Mouse (Mus musculus): ENCODE results near the gene D2hgdh.
"Not testable (repeated sequence)": the region's sequence is repeated elsewhere in the genome, so short reads cannot be mapped to it uniquely, and the experiment has no call there.

D2hgdh gene

GRCm38 (mm10) chr1:93825771-93826539, 1.2 kb downstream of the D2hgdh start:
- no peak for DNase-seq (ENCODE audit: low read depth in 2 of 2, low spot score in 2 of 2)

GRCm38 (mm10) chr1:93826540-93826835, 1.8 kb downstream of the D2hgdh start:
- no peak for DNase-seq (ENCODE audit: low read depth in 2 of 2, low spot score in 2 of 2)

- DNase-seq (ENCODE audit: low read depth in 2 of 2, low spot score in 2 of 2), result not testable (repeated sequence)
Observed at GRCm38 (mm10) chr1:93832754-93833360, 8.1 kb downstream of the D2hgdh start.

DNA sequence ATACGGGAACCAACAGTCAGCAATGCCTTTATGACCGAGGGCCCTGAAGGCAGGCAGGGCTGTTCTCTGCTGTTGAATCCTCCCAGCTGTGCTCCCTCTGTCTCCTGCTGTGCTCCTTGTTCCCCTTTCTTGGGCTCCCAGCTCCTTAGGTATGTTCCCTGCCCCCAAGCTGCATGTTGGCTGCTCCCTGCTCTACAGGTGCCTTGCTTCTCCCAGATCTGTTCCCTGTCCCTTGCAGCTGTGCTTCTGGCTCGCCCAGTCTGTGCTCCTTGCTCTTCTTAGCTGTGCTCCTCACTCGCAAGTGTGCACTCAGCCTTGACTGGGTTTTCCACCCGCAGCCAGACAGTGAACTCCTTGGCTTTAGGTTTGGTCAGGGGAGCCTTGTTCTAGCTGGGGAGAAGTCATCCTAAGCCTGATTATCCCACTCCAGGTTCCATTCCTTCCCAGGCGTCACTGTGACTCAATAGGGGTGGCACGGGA, 10.0 kb downstream of the D2hgdh start:
- no peak for DNase-seq (ENCODE audit: low read depth in 2 of 2, low spot score in 2 of 2)

DNA sequence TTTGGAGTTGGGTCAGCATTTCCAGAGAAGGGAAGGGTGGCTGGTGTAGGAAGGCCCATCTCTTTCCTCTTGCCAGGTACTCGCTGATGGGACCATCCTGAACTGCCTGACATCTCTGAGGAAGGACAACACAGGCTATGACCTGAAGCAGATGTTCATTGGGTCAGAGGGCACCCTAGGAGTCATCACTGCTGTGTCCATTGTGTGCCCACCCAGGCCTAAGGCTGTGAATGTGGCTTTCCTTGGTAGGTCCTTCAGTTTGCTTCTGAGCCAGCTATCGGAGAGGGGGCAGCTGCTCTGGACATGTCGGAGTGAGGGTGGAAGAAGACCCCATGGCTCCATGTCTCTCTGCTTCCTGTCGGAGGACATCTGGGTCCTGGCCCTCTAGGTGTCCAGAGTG, 10.5 kb downstream of the D2hgdh start:
- no peak for DNase-seq (ENCODE audit: low read depth in 2 of 2, low spot score in 2 of 2)

DNA sequence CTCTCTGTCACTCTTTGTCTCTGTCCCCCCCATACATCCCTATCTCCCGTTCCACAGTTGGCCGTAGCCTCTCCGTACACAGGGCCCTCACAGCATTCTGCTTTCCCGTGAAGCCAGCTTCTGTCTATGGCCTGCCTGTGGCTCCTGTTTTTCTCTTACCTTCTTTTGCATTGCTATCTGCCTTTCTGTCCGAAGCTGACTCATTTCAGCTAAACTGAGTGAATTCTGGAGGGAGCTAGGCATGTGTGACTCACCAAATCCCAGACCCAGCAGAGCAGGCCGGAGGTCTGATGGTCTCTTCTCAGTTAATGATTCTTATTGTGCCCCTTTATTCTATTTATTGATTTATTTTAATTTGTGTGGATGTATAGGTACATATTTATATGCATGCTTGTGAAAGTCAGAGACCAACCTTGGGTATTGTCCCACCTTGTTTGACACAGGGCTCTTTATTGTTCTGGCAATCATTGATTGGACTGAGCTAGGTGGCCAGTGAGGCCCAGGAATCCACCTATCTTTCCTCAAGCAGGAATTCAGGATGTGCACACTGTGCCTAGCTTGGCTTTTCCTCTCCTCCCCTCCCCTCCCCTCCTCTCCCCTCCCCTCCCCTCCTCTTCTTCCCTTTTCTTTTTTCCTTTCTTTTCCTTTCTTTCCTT, 11.3 kb downstream of the D2hgdh start:
- DNase-seq (ENCODE audit: low read depth in 2 of 2, low spot score in 2 of 2), result no peak

- DNase-seq (ENCODE audit: low read depth in 2 of 2, low spot score in 2 of 2), result no peak
Observed at GRCm38 (mm10) chr1:93836532-93836913, 11.8 kb downstream of the D2hgdh start.

DNA sequence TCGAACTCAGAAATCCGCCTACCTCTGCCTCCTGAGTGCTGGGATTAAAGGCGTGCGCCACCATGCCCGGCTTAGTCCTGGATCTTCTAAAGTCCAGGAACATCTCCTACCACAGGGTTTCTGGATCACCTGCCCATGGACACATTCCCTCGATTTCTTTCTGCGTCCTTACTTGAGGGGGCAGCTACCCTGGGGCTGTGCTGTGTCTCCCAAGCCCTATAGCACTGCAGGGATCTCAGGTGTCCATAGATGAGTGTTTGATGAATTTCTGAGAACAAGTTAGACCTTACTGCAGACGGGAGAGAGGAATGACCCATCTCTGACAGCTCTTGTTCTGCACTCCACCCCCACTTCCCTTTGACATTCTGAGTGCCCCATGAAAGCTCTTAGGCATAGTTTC, 12.6 kb downstream of the D2hgdh start:
- no peak for DNase-seq (ENCODE audit: low read depth in 2 of 2, low spot score in 2 of 2)

DNA sequence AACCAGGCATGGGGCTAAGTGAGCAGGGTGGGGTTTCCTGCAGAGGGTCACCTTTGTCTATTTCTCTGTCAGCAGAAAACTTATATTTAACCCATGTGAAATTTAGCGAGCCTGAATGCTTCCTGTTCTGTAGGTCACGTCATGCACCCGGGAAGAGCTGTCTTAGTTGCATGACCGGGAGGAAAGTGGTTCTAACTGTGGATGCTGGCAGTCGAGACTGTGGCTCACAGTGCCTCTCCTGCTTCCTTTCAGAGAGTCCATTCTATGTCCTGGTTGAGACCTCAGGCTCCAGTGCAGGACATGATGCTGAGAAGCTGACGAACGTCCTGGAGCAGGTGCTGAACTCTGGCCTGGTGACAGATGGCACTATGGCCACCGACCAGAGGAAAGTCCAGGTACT, 13.9 kb downstream of the D2hgdh start:
- DNase-seq (ENCODE audit: low read depth in 2 of 2, low spot score in 2 of 2), result not testable (repeated sequence)

GRCm38 (mm10) chr1:93845766-93846366, 21.2 kb downstream of the D2hgdh start:
- not testable (repeated sequence) for DNase-seq (ENCODE audit: low read depth in 2 of 2, low spot score in 2 of 2)

- not testable (repeated sequence) for DNase-seq (ENCODE audit: low read depth in 2 of 2, low spot score in 2 of 2)
Observed at GRCm38 (mm10) chr1:93855790-93856189, 31.1 kb downstream of the D2hgdh start.

- DNase-seq (ENCODE audit: low read depth in 2 of 2, low spot score in 2 of 2), result no peak
Observed at GRCm38 (mm10) chr1:93857370-93857769, 32.7 kb downstream of the D2hgdh start.

- DNase-seq (ENCODE audit: low read depth in 2 of 2, low spot score in 2 of 2), result no peak
Observed at GRCm38 (mm10) chr1:93857991-93858390, 33.3 kb downstream of the D2hgdh start.

DNA sequence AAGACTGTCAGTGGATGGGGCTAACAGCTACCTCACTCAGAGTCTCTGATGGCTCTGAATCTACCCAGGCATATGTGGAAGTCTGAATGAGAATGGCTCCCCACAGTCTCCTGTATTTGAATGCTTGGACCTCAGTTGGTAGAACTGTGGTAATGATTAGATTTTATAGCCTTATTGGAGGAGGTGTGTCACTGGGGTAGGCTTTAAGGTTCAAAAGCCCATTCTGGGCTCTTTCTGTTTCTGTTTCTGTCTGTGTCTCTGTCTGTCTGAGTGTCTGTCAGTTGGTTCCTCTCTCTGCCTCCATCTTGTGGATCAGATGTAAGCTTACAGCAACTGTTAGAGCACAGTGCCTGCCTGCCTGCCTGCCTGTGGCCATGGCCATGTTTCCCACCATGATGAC, 34.9 kb downstream of the D2hgdh start:
- no peak for DNase-seq (ENCODE audit: low read depth in 2 of 2, low spot score in 2 of 2)

GRCm38 (mm10) chr1:93861048-93861447, 36.3 kb downstream of the D2hgdh start, which contains the start of gene Gal3st2:
TSS of gene Gal3st2 (plus strand) at chr1:93861306.
- not testable (repeated sequence) for DNase-seq (ENCODE audit: low read depth in 2 of 2, low spot score in 2 of 2)

DNA sequence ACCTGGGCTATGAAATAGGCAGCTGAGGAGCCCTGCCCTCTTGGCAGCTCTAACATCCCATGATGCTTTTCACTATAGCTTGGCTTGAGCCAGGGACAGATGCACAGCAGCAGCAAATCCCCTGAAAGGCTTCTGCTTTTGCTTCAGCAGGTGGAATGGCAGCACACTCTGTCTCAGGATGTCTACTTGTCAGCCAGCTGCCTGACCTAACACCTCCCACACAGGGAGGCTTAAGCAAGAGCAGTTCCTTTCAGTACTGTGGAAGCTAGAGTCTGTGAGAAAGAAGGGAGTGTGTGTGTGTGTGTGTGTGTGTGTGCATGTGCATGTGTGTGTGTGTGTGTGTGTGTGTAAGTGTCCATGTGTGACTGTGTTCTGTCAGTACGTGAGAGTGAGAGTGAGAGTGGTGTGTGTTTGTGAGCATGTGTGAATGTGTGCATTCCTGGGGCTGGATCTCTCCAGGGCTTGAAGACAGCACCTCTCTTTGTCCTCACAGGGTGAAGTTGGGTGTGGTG, 46.9 kb downstream of the D2hgdh start:
- DNase-seq (ENCODE audit: low read depth in 2 of 2, low spot score in 2 of 2), result not testable (repeated sequence)

DNA sequence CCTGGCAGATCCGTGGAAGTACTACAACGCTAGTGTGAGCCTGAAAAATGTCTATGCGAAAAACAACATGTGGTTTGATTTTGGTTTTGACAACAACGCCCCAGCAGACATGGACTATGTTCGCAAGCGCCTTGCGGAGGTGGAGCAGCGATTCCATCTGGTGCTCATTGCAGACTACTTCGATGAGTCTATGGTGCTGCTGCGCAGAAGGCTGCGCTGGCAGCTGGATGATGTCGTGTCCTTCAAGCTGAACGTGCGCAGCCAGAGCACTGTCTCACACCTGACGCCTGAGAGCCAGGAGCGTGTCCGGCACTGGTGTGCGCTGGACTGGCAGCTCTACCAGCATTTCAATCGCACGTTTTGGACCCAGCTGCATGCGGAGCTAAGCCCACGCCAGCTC, 49.7 kb downstream of the D2hgdh start:
- DNase-seq (ENCODE audit: low read depth in 2 of 2, low spot score in 2 of 2), result not testable (repeated sequence)

- DNase-seq (ENCODE audit: low read depth in 2 of 2, low spot score in 2 of 2), result not testable (repeated sequence)
Observed at GRCm38 (mm10) chr1:93881778-93882177, 57.1 kb downstream of the D2hgdh start.

DNA sequence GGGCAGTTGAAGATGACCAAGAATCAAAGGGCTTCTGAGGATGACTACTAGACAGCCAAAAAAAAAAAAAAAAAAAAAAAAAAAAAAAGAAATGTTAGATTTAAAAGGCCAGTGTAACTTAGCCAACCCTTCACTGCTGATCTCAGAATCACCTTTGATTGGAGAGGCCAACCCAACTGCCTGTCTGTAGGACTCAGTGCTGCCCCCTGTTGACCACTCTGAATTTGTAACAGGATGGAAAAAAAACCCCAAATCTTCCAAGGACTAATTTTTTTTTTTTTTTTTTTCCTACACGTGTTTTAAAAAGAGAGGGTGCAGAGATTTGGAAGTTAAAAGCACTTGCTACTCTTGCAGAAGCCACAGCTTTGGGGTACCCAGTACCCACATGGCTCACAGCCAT, 66.2 kb downstream of the D2hgdh start:
- DNase-seq (ENCODE audit: low read depth in 2 of 2, low spot score in 2 of 2), result not testable (repeated sequence)

DNA sequence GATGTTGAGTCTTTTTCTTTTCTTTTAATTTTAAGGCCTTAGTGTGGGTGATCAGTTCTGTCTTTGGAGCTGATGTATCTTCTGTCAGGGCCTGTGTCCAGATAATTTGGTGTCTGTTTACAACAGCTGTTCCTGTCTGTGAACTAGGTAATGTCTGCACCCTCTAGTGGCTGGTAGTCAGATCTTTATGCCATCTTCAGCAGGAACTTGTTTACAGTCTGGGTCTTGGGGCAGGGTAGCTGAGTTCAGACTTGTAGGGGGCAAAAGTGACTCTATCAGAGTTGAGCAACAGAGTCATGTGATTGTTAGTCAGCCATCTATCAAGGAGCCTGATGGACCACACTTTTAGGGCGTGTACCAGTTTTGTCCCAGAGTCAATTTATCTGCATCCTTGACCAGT, 72.7 kb downstream of the D2hgdh start:
- DNase-seq (ENCODE audit: low read depth in 2 of 2, low spot score in 2 of 2), result not testable (repeated sequence)

DNA sequence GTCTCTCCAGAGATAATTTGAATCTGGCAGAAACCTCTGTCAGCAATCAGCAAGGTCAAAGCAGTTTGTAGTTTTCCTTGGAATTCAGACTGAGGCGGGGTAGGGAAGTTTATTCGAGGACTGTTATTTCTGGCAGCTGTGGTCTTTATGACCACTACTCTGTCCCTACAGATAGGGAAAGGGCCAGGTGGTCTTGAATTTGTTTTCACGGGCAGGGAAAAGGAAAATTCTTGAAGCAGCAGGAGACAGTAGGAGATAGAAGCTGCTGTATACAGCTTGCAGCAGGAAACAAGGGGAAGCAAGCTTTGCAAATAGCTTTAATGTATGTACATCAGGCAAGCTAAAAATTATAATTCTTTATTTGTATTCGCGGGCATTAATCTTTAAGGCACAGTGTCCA, 76.6 kb downstream of the D2hgdh start:
- DNase-seq (ENCODE audit: low read depth in 2 of 2, low spot score in 2 of 2), result not testable (repeated sequence)
